Mouse (Mus musculus): Measurements from ENCODE around the gene Cd180. TPM values are rescaled to one million over a fixed set of nuclear protein-coding genes. Genes with fewer than 3 reads are reported as not detected.
A peak's percentile ranks its signal among the peaks of the same experiment; 100 is the strongest.

Cd180 gene
- polyA plus RNA-seq, 1 experiment from 2014 or later: 0.88 TPM

DNA sequence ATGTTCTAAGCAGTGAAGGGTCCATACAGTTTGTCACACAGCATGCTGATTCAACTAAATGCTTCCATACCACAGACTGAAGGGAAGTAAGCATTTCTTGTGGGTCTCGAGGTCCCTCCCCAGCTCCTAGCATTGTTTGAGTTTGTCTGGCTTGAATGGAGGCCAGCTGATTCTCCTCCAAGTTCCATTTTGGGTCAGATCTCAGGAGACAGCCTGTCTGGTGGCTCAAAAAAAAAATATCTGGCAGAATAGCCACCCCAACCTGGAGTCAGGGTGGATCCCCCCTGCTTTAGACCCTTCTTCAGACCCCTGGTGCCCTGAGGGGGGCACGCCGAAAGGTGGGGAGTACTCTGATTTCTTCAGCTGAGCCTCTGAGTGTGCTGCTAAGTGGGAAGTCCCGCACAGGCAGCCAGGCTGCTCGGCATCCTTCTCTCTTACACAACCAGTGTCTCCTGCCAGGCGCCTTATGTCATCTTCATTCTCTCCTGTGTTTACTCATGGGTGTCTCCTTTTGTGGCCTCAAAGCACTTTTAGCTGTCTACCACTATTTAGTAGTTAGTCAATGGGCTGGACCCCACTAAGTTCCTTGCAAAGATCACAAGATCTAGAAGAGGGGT lies 35.0 kb upstream of the Cd180 start:
- Histone ChIP-seq H3K4me2 (ENCODE audit: low read depth, low read length) (no peak overlapping the region), H3K36me3 (ENCODE audit: control insufficient read depth, insufficient read depth, low read length) (no peaks in the 10 kb centered on the region), H3K4me3 (ENCODE audit: low read depth, low read length) (no peak overlapping the region), H3K27ac (replicated peaks; ENCODE audit: low read depth, low read length) (no peak overlapping the region), H3K9me3 (ENCODE audit: control insufficient read depth, low read length) (no peaks in the 10 kb centered on the region), H3K27me3 (replicated peaks; ENCODE audit: control insufficient read depth, insufficient read depth, low read length) (no peaks in the 10 kb centered on the region), H3K4me1 (ENCODE audit: control insufficient read depth, insufficient read depth, low read length) (0 out of 2 replicates have a peak, but pooled peaks cover 8% of the 10 kb centered on the region), H3K9ac (ENCODE audit: low read depth, low read length) (no peak overlapping the region)
- DNase-seq (ENCODE audit: low spot score) (no peak), ATAC-seq (ENCODE audit: low read depth) (no peak)
- 65% methylated on average over 6 of the region's 6 CpGs for WGBS

- H3K4me3 ChIP-seq (ENCODE audit: low read depth, low read length): no peak overlapping the region
Measured at GRCm38 (mm10) chr13:102664041-102664440, 29.3 kb upstream of the Cd180 start.

GRCm38 (mm10) chr13:102664843-102665587 lies 28.3 kb upstream of the Cd180 start:
- 66% methylated on average over 12 of the region's 12 CpGs for WGBS
- Histone ChIP-seq H3K9ac (ENCODE audit: low read depth, low read length) (no peak overlapping the region), H3K4me1 (ENCODE audit: control insufficient read depth, insufficient read depth, low read length) (peaks cover 4% of the 10 kb centered on the region; the same call in 1 of the 2 replicates), H3K9me3 (ENCODE audit: control insufficient read depth, low read length) (no peaks in the 10 kb centered on the region), H3K36me3 (ENCODE audit: control insufficient read depth, insufficient read depth, low read length) (no peaks in the 10 kb centered on the region), H3K27me3 (replicated peaks; ENCODE audit: control insufficient read depth, insufficient read depth, low read length) (no peaks in the 10 kb centered on the region), H3K4me3 (ENCODE audit: low read depth, low read length) (no peak overlapping the region), H3K4me2 (ENCODE audit: low read depth, low read length) (peak overlapping the region; percentile 27), H3K27ac (replicated peaks; ENCODE audit: low read depth, low read length) (no peak overlapping the region)
- ATAC-seq (ENCODE audit: low read depth): no peak
- peak; percentile 64 for DNase-seq (ENCODE audit: low spot score)

More at GRCm38 (mm10) chr13:102664041-102664440, 29.3 kb upstream of the Cd180 start:
- no peaks in the 10 kb centered on the region for H3K9me3 ChIP-seq (ENCODE audit: control insufficient read depth, low read length)
- no peaks in the 10 kb centered on the region for H3K27me3 ChIP-seq (replicated peaks; ENCODE audit: control insufficient read depth, insufficient read depth, low read length)
- DNase-seq (ENCODE audit: low spot score): no peak
- H3K36me3 ChIP-seq (ENCODE audit: control insufficient read depth, insufficient read depth, low read length): no peaks in the 10 kb centered on the region
- H3K4me1 ChIP-seq (ENCODE audit: control insufficient read depth, insufficient read depth, low read length): no peaks in the 10 kb centered on the region
- WGBS: 64% methylated on average over 6 of the region's 6 CpGs
- no peak for ATAC-seq (ENCODE audit: low read depth)
- H3K9ac ChIP-seq (ENCODE audit: low read depth, low read length): no peak overlapping the region
- H3K27ac ChIP-seq (replicated peaks; ENCODE audit: low read depth, low read length): no peak overlapping the region
- no peak overlapping the region for H3K4me2 ChIP-seq (ENCODE audit: low read depth, low read length)

DNA sequence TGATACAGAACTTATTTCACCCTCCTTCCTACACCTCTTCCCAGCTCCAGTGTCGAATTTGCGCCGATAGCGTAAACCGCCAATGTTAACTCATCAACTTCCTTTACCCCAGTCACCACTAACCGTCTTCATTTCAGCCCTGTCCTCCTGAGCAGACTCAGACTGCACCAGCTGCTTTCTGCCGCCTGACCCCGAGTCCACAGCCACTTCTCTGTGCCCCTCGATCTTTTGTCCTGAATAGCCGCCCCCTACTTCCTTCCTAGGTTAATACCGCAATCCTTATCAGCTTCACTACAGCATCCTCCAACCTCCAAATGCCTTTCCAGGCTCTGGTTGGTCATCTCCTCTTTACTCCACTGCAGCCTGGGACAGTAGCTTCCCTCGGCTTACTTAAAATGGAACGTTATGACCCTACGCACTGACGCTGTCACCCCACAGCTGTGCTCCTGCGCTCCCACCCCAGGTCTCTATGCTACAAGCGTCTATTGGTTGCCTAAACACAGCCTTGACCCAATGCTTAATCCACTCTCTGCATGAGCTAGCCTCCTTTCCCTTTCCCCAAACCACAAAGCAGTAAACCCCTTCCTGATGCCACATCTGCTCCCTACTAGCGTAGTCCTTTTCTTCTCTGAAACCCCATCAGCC lies 27.6 kb upstream of the Cd180 start:
- Histone ChIP-seq H3K4me3 (ENCODE audit: low read depth, low read length) (no peak overlapping the region), H3K36me3 (ENCODE audit: control insufficient read depth, insufficient read depth, low read length) (no peaks in the 10 kb centered on the region), H3K4me1 (ENCODE audit: control insufficient read depth, insufficient read depth, low read length) (peaks cover 4% of the 10 kb centered on the region; the same call in 1 of the 2 replicates), H3K9ac (ENCODE audit: low read depth, low read length) (no peak overlapping the region), H3K4me2 (ENCODE audit: low read depth, low read length) (peak overlapping the region; percentile 27), H3K9me3 (ENCODE audit: control insufficient read depth, low read length) (no peaks in the 10 kb centered on the region), H3K27ac (replicated peaks; ENCODE audit: low read depth, low read length) (no peak overlapping the region), H3K27me3 (replicated peaks; ENCODE audit: control insufficient read depth, insufficient read depth, low read length) (no peaks in the 10 kb centered on the region)
- 57% methylated on average over 18 of the region's 18 CpGs for WGBS
- DNase-seq (ENCODE audit: low spot score) (no peak), ATAC-seq (ENCODE audit: low read depth) (no peak)

DNA sequence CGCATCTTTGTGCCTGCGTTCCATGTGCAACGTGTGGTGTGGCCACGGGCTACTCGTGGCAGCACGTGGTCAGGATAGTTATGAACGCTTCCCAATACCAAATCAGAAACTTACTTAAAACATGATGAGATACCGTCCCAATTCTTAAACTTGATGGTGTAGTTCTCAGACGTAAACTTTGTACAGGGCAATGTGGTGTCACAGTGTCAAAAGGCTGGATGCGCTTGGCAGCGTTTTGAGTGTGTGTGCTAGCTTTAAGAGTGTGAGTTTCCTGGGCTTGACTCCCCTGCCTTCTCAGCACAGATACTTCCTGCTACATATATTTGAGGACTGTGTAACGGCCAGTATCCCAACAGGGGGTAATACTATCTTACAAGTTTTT lies 27.1 kb upstream of the Cd180 start:
- no peak for DNase-seq (ENCODE audit: low spot score)
- Histone ChIP-seq H3K4me2 (ENCODE audit: low read depth, low read length) (no peak overlapping the region), H3K9ac (ENCODE audit: low read depth, low read length) (no peak overlapping the region), H3K4me1 (ENCODE audit: control insufficient read depth, insufficient read depth, low read length) (peaks cover 4% of the 10 kb centered on the region; the same call in 1 of the 2 replicates), H3K4me3 (ENCODE audit: low read depth, low read length) (no peak overlapping the region), H3K36me3 (ENCODE audit: control insufficient read depth, insufficient read depth, low read length) (no peaks in the 10 kb centered on the region), H3K9me3 (ENCODE audit: control insufficient read depth, low read length) (no peaks in the 10 kb centered on the region), H3K27me3 (replicated peaks; ENCODE audit: control insufficient read depth, insufficient read depth, low read length) (no peaks in the 10 kb centered on the region), H3K27ac (replicated peaks; ENCODE audit: low read depth, low read length) (no peak overlapping the region)
- 80% methylated on average over 12 of the region's 12 CpGs for WGBS
- no peak for ATAC-seq (ENCODE audit: low read depth)

DNA sequence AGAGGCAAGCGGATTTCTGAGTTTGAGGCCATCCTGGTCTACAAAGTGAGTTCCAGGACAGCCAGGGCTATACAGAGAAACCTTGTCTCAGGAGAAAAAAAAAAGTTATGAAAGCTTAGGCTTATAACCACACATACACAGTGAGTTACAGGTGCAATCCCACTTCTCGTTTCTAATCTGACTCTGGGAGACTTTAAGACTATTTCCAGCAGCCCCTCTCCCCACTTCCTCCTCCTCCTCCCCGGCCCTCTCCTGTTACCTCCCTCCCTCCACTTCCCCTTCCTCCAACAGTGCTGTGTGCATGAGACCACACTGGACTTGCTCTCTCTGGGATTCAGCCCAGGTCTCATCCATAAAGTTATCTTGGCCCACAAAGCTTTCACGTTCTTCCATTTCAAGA lies 26.6 kb upstream of the Cd180 start:
- Histone ChIP-seq H3K27ac (replicated peaks; ENCODE audit: low read depth, low read length) (no peak overlapping the region), H3K9ac (ENCODE audit: low read depth, low read length) (no peak overlapping the region), H3K4me2 (ENCODE audit: low read depth, low read length) (no peak overlapping the region), H3K4me1 (ENCODE audit: control insufficient read depth, insufficient read depth, low read length) (peaks cover 4% of the 10 kb centered on the region; the same call in 1 of the 2 replicates), H3K4me3 (ENCODE audit: low read depth, low read length) (no peak overlapping the region), H3K36me3 (ENCODE audit: control insufficient read depth, insufficient read depth, low read length) (no peaks in the 10 kb centered on the region), H3K9me3 (ENCODE audit: control insufficient read depth, low read length) (no peaks in the 10 kb centered on the region), H3K27me3 (replicated peaks; ENCODE audit: control insufficient read depth, insufficient read depth, low read length) (no peaks in the 10 kb centered on the region)
- 61% methylated on average over 4 of the region's 4 CpGs for WGBS
- ATAC-seq (ENCODE audit: low read depth): no peak
- no peak for DNase-seq (ENCODE audit: low spot score)

- 91% methylated on average over 4 of the region's 4 CpGs for WGBS
- no peak for ATAC-seq (ENCODE audit: low read depth)
- no peak overlapping the region for H3K27ac ChIP-seq (replicated peaks; ENCODE audit: low read depth, low read length)
- no peak overlapping the region for H3K4me2 ChIP-seq (ENCODE audit: low read depth, low read length)
- H3K9ac ChIP-seq (ENCODE audit: low read depth, low read length): no peak overlapping the region
- H3K4me3 ChIP-seq (ENCODE audit: low read depth, low read length): no peak overlapping the region
- H3K4me1 ChIP-seq (ENCODE audit: control insufficient read depth, insufficient read depth, low read length): peaks cover 4% of the 10 kb centered on the region; the same call in 1 of the 2 replicates
- H3K27me3 ChIP-seq (replicated peaks; ENCODE audit: control insufficient read depth, insufficient read depth, low read length): no peaks in the 10 kb centered on the region
- H3K36me3 ChIP-seq (ENCODE audit: control insufficient read depth, insufficient read depth, low read length): no peaks in the 10 kb centered on the region
- DNase-seq (ENCODE audit: low spot score): no peak
- no peaks in the 10 kb centered on the region for H3K9me3 ChIP-seq (ENCODE audit: control insufficient read depth, low read length)
Measured at GRCm38 (mm10) chr13:102667401-102667800, 26.0 kb upstream of the Cd180 start.

DNA sequence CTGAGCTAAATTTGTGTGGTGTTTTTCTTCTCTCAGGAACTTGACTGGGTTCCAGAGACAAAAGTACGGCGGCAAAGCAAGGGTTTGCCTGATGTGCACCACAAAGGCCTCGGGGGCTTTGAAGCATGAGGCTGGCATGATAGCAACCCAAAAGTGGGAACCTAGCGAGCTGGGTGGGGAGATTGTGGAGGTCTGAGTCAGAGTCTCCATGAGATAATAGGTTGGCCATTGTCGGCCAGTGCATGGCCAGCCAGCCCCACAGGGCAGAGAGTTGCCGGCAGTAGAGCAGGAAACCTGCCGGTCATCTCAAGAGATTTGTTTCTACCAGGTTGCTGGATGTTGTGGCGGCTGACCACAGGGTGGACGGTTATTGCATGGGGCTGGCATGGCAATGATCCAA lies 25.5 kb upstream of the Cd180 start:
- H3K36me3 ChIP-seq (ENCODE audit: control insufficient read depth, insufficient read depth, low read length): no peaks in the 10 kb centered on the region
- H3K9me3 ChIP-seq (ENCODE audit: control insufficient read depth, low read length): no peaks in the 10 kb centered on the region
- no peak overlapping the region for H3K27ac ChIP-seq (replicated peaks; ENCODE audit: low read depth, low read length)
- ATAC-seq (ENCODE audit: low read depth) (no peak), DNase-seq (ENCODE audit: low spot score) (no peak)
- H3K4me1 ChIP-seq (ENCODE audit: control insufficient read depth, insufficient read depth, low read length): peaks cover 4% of the 10 kb centered on the region; the same call in 1 of the 2 replicates
- no peak overlapping the region for H3K4me2 ChIP-seq (ENCODE audit: low read depth, low read length)
- WGBS: 85% methylated on average over 9 of the region's 9 CpGs
- no peaks in the 10 kb centered on the region for H3K27me3 ChIP-seq (replicated peaks; ENCODE audit: control insufficient read depth, insufficient read depth, low read length)
- no peak overlapping the region for H3K9ac ChIP-seq (ENCODE audit: low read depth, low read length)
- no peak overlapping the region for H3K4me3 ChIP-seq (ENCODE audit: low read depth, low read length)

Measured in embryonic facial prominence, embryonic 14.5 days (tissue).